Mouse (Mus musculus): Measurements from ENCODE around the gene Lmbrd1. TPM values are rescaled to one million over a fixed set of nuclear protein-coding genes. Genes with fewer than 3 reads are reported as not detected.

Lmbrd1 gene
- 22.1 and 25.6 TPM in 2 replicates for polyA plus RNA-seq (2012; rRNA removed; ENCODE audit: low replicate concordance)

GRCm38 (mm10) chr1:24678205-24678917 lies at the start of gene Lmbrd1:
Lmbrd1 (plus strand) TSS chr1:24678630.

Other genes starting within 250 kb of the Lmbrd1 start
- 0.03 TPM in 1 of 2 replicates, not detected in the other for gene Col19a1, start 91.2 kb upstream of the Lmbrd1 start, polyA plus RNA-seq (2012; rRNA removed; ENCODE audit: low replicate concordance)